Mouse (Mus musculus) subcutaneous adipose tissue, adult 2 months (tissue): ENCODE data around the gene Tex36. TPM values are rescaled to one million over a fixed set of nuclear protein-coding genes. Genes with fewer than 3 reads are reported as not detected.

Source experiments
- polyA plus RNA-seq: library from polyadenylated mRNA; depleted of rRNA; stranded (reverse); fragments of >200 nt; gene quantifications from 2 replicates; pipeline ENCODE4 v1.2.3, GENCODE M21; 2012; ENCODE audit warnings: low replicate concordance; rRNA removed

Tex36 gene
- polyA plus RNA-seq = 0.17 TPM in 1 of 2 replicates, not detected in the other

GRCm38 (mm10) chr7:133602058-133602457 lies at the start of gene Tex36:
Gene Tex36, minus strand, starts transcription at chr7:133602158.

GRCm38 (mm10) chr7:133637361-133638305 lies 35.7 kb upstream of the Tex36 start, which contains the start of gene Edrf1:
Gene Edrf1, plus strand, starts transcription at chr7:133637543.

Other genes starting within 250 kb of the Tex36 start
- 7.5 and 14.9 TPM in 2 replicates for gene Edrf1, start 35.4 kb upstream of the Tex36 start, polyA plus RNA-seq
- gene Mmp21, start 77.9 kb upstream of the Tex36 start, polyA plus RNA-seq = not detected in 2 replicates
- 40.3 and 53.0 TPM in 2 replicates for gene Bccip, start 107.2 kb upstream of the Tex36 start, polyA plus RNA-seq
- gene Uros, start 107.9 kb upstream of the Tex36 start, polyA plus RNA-seq = 25.3 and 36.6 TPM in 2 replicates
- gene Fank1, start 174.7 kb upstream of the Tex36 start, polyA plus RNA-seq = 0.17 and 0.30 TPM in 2 replicates
- 63.5 and 126 TPM in 2 replicates for gene Dhx32, start 180.6 kb upstream of the Tex36 start, polyA plus RNA-seq